Mouse (Mus musculus) frontal cortex, postnatal 36 days (tissue): ENCODE data around the gene Tubb4a.
"Not testable (repeated sequence)": the region's sequence is repeated elsewhere in the genome, so short reads cannot be mapped to it uniquely, and the experiment has no call there.

Experiments
- DNase-seq, 2 experiments: peaks; one replicate each; pipeline ENCODE4 v3.0.0; 2022; ENCODE audit warnings: low spot score in 2 of 2

The Tubb4a gene

GRCm38 (mm10) chr17:57087049-57087832 is at the start of gene Tubb4a:
TSS of gene Tubb4a (minus strand) at chr17:57087782.
- DNase-seq: peak; percentile 87 to 90

- no peak for DNase-seq
These were observed 48.1 kb upstream of the Tubb4a start for GRCm38 (mm10) chr17:57135635-57136034.

- DNase-seq: no peak
These were observed 47.1 kb upstream of the Tubb4a start for GRCm38 (mm10) chr17:57134693-57135092.

GRCm38 (mm10) chr17:57134021-57134420 is 46.4 kb upstream of the Tubb4a start:
- DNase-seq: not testable (repeated sequence)

- no peak for DNase-seq
These were observed 44.2 kb upstream of the Tubb4a start for GRCm38 (mm10) chr17:57131793-57132192.

- DNase-seq: no peak
These were observed 38.5 kb upstream of the Tubb4a start for GRCm38 (mm10) chr17:57125853-57126622.

GRCm38 (mm10) chr17:57124792-57125191 is 37.2 kb upstream of the Tubb4a start:
- no peak for DNase-seq

- DNase-seq: no peak
These were observed 35.9 kb upstream of the Tubb4a start for GRCm38 (mm10) chr17:57123192-57124118.

GRCm38 (mm10) chr17:57121856-57122255 is 34.3 kb upstream of the Tubb4a start:
- no peak for DNase-seq

- no peak for DNase-seq
These were observed 31.2 kb upstream of the Tubb4a start for GRCm38 (mm10) chr17:57118524-57119349.

- DNase-seq: no peak
These were observed 29.2 kb upstream of the Tubb4a start for GRCm38 (mm10) chr17:57116801-57117200.

GRCm38 (mm10) chr17:57112768-57113474 is 25.3 kb upstream of the Tubb4a start:
- no peak for DNase-seq

GRCm38 (mm10) chr17:57110005-57110404 is 22.4 kb upstream of the Tubb4a start:
- DNase-seq: no peak

GRCm38 (mm10) chr17:57108666-57109171 is 21.1 kb upstream of the Tubb4a start:
- no peak for DNase-seq

- no peak for DNase-seq
These were observed 20.6 kb upstream of the Tubb4a start for GRCm38 (mm10) chr17:57108040-57108665.

GRCm38 (mm10) chr17:57107064-57107463 is 19.5 kb upstream of the Tubb4a start:
- DNase-seq: no peak

- no peak for DNase-seq
These were observed 18.4 kb upstream of the Tubb4a start for GRCm38 (mm10) chr17:57106035-57106368.

GRCm38 (mm10) chr17:57105181-57106034 is 17.8 kb upstream of the Tubb4a start, which contains the start of gene Tnfsf9:
TSS of gene Tnfsf9 (plus strand) at chr17:57105325.
- DNase-seq: peak in 1 of 2 experiments; percentile 15

- no peak for DNase-seq
These were observed 16.9 kb upstream of the Tubb4a start for GRCm38 (mm10) chr17:57104496-57104895.
